Mouse (Mus musculus) heart, embryonic 14.5 days (tissue): ENCODE results near the gene Olfr1039. TPM values are rescaled to one million over a fixed set of nuclear protein-coding genes. Genes with fewer than 3 reads are reported as not detected.
"Not testable (repeated sequence)": the region's sequence is repeated elsewhere in the genome, so short reads cannot be mapped to it uniquely, and the experiment has no call there.

ENCODE experiments used
- ATAC-seq: fragments of 200-750 bp; cut with Nextera tagmentation; 2 replicates; pipeline ENCODE4 v1.8.0; 2017; ENCODE audit warnings: low read depth, moderate TSS enrichment; ENCODE audit not compliant: insufficient number of reproducible peaks, insufficient read depth, low FRiP score
- H3K27ac ChIP-seq, 2 experiments: fragments of 200-500 bp in 1 of 2; fragments of 300-500 bp in 1 of 2; sonication (generic) in 1 of 2; replicated peaks in 1 of 2; 2 replicates each; pipeline ENCODE4 v1.5.1; 2012 to 2014; ENCODE audit warnings: low read depth in 2 of 2, low read length in 2 of 2, control low read depth in 1 of 2, mild to moderate bottlenecking in 1 of 2, mixed read lengths in 1 of 2; ENCODE audit not compliant: control insufficient read depth in 1 of 2, insufficient read depth in 1 of 2
- H3K27me3 ChIP-seq: fragments of 300-500 bp; sonication (generic); 2 replicates; pipeline ENCODE4 v1.6.1; 2014; ENCODE audit warnings: mild to moderate bottlenecking, low read length, control low read depth; ENCODE audit not compliant: control insufficient read depth, insufficient read depth
- H3K36me3 ChIP-seq: fragments of 300-500 bp; sonication (generic); 2 replicates; pipeline ENCODE4 v1.6.1; 2014; ENCODE audit warnings: mild to moderate bottlenecking, control low read depth, low read length, mixed read lengths; ENCODE audit not compliant: control insufficient read depth, insufficient read depth
- H3K4me1 ChIP-seq, 2 experiments: fragments of 200-500 bp in 1 of 2; fragments of 300-500 bp in 1 of 2; sonication (generic) in 1 of 2; 2 replicates each; pipeline ENCODE4 v1.6.1; 2012 to 2014; ENCODE audit warnings: low read length in 2 of 2, control low read depth in 1 of 2, mixed read lengths in 1 of 2; ENCODE audit not compliant: control insufficient read depth in 2 of 2, insufficient read depth in 2 of 2
- H3K4me2 ChIP-seq: fragments of 300-500 bp; sonication (generic); 2 replicates; pipeline ENCODE4 v1.6.1; 2014; ENCODE audit warnings: mild to moderate bottlenecking, low read length
- H3K4me3 ChIP-seq, 2 experiments: fragments of 200-500 bp in 1 of 2; fragments of 300-500 bp in 1 of 2; sonication (generic) in 1 of 2; 2 replicates each; pipeline ENCODE4 v1.5.1; 2012 to 2014; ENCODE audit warnings: low read length in 2 of 2, mild to moderate bottlenecking in 2 of 2, control low read depth in 1 of 2, low read depth in 1 of 2, moderate library complexity in 1 of 2; ENCODE audit not compliant: control insufficient read depth in 1 of 2, insufficient read depth in 1 of 2
- H3K9ac ChIP-seq: fragments of 300-500 bp; sonication (generic); 2 replicates; pipeline ENCODE4 v1.6.1; 2014; ENCODE audit warnings: mild to moderate bottlenecking, low read length
- H3K9me3 ChIP-seq: fragments of 300-500 bp; sonication (generic); 2 replicates; pipeline ENCODE4 v1.6.1; 2016; ENCODE audit warnings: low read length, control low read depth; ENCODE audit not compliant: control insufficient read depth
- WGBS: fragments of 180-500 bp; shearing (Covaris S2); extraction: QIAGEN DNeasy Blood & Tissue Kit; methylation state at CpG from one replicate; pipeline ENCODE4 v1.1.7; 2014; 5-methylcytosine and 5-hydroxymethylcytosine counted together
- polyA plus RNA-seq: library from polyadenylated mRNA; unstranded; fragments of >200 nt; fragmentation: Nextera tagmentation; extraction: Ambion mirVana; gene quantifications from 2 replicates; pipeline ENCODE4 v1.2.1, GENCODE M21; 2014

The Olfr1039 gene
- not detected in 2 replicates for polyA plus RNA-seq

DNA sequence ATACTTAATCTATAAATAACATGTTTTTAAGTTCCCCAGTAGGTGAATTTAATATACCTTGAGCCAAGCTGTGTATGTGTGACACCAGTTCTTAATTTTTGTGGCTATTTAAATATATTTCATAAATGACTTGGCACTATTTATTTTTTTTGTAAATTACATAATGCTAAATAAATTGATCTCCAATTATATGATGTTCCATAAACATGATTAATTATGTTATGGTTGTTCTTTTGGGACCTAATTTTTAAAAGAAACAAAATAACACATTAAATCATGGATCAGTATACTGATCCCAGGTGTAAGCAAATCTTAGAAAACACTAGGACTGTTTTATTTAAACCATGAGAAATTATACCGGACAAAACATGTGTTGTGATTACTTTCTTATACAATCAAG lies at the start of gene Olfr1039:
Gene Olfr1039 (minus strand): TSS at position 101 of the 400 bp plus-strand sequence.
- H3K27me3 ChIP-seq, result no peaks in the 10 kb centered on the region
- no peaks in the 10 kb centered on the region for H3K4me1 ChIP-seq
- no peaks in the 10 kb centered on the region for H3K36me3 ChIP-seq
- H3K27ac ChIP-seq, result no peak within 1 kb of the TSS
- no peak within 1 kb of the TSS for H3K4me3 ChIP-seq
- WGBS, result 89% methylated on average over 1 of the region's 1 CpGs
- H3K9me3 ChIP-seq, result no peaks in the 10 kb centered on the region
- no peak within 1 kb of the TSS for H3K9ac ChIP-seq
- no peak within 1 kb of the TSS for H3K4me2 ChIP-seq
- no peak for ATAC-seq

DNA sequence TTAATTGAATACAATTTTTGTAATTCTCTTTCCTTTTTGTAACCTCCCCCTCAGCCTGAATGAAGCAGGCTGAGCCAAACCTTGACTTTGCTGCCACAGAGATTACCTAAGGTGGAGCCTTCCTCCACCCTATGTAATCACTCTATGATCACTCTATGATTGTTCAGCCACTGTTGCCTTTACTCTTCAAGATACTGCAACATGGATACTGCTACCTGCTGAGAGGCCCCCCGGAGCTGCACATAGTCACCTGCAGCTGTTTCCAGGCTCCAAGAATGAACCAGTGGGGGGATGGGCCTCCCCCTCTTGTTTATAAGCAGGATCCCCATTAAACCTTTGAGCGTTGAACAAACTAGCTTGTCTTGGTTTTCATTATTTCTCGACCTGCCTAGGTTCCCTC lies 44.2 kb upstream of the Olfr1039 start:
- Histone ChIP-seq H3K4me2 (no peak overlapping the region), H3K4me1 (no peaks in the 10 kb centered on the region), H3K9ac (no peak overlapping the region), H3K36me3 (no peaks in the 10 kb centered on the region), H3K4me3 (no peak overlapping the region), H3K27me3 (no peaks in the 10 kb centered on the region), H3K27ac (no peak overlapping the region), H3K9me3 (no peaks in the 10 kb centered on the region)
- WGBS, result 64% methylated on average over 3 of the region's 3 CpGs
- ATAC-seq, result no peak

GRCm38 (mm10) chr2:86177720-86178119 lies 42.0 kb upstream of the Olfr1039 start, which contains the start of gene Olfr1044:
TSS of gene Olfr1044 (minus strand) at chr2:86177820.
- H3K27me3 ChIP-seq, result no peaks in the 10 kb centered on the region
- H3K9ac ChIP-seq, result no peak within 1 kb of the TSS
- no peaks in the 10 kb centered on the region for H3K36me3 ChIP-seq
- H3K4me2 ChIP-seq, result no peak within 1 kb of the TSS
- no peaks in the 10 kb centered on the region for H3K9me3 ChIP-seq
- H3K4me3 ChIP-seq, result no peak within 1 kb of the TSS
- no peaks in the 10 kb centered on the region for H3K4me1 ChIP-seq
- no peak for ATAC-seq
- H3K27ac ChIP-seq, result no peak within 1 kb of the TSS

DNA sequence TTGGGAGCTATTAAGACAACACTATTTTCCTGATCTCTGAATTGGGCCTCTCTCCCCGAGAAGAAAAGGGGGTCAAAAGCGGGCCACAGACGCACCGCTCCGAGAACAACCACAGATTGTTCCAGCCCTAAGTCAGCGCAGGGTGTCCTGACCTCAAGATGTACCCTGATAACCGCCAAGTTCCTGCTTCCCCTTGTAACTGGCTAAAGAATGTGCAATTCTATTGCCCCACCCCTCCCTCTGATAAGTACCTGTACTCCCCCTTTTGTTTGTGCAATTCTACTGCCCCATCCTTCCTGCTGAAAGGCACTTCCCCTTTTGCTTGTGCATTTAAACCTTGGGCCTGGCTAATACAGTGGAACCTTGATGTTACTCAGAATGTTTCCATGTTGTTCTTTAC lies 39.7 kb upstream of the Olfr1039 start:
- H3K4me2 ChIP-seq, H3K36me3 ChIP-seq, H3K27ac ChIP-seq, ATAC-seq, H3K4me1 ChIP-seq, H3K9me3 ChIP-seq, H3K27me3 ChIP-seq, H3K9ac ChIP-seq, H3K4me3 ChIP-seq: not testable (repeated sequence)
- WGBS, result 75% methylated on average over 7 of the region's 7 CpGs

GRCm38 (mm10) chr2:86167422-86167821 lies 31.7 kb upstream of the Olfr1039 start, which contains the start of gene Olfr1043:
TSS of gene Olfr1043 (minus strand) at chr2:86167522.
- no peak within 1 kb of the TSS for H3K27ac ChIP-seq
- 82% methylated on average over 2 of the region's 2 CpGs for WGBS

DNA sequence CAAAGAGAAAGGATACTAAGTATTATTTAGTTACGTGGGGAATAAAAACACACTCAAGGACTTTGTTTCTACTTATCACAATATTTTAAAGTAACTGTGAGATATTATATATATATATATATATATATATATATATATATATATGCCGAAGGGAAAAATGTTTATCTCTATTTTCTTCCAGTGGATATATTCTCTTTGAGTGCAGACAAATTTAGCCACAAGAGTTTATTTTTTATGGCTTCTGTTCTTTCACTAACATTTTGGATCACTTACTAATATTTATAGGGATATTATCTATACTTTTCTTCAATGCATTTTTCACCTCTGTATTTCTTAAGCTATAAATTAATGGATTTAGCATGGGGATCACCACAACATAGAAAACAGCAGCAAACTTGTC lies 26.0 kb upstream of the Olfr1039 start, which contains the start of gene Olfr1042:
Gene Olfr1042 (minus strand): TSS at position 101 of the 400 bp plus-strand sequence.
- Histone ChIP-seq H3K36me3 (no peaks in the 10 kb centered on the region), H3K9ac (no peak within 1 kb of the TSS), H3K27ac (no peak within 1 kb of the TSS), H3K27me3 (no peaks in the 10 kb centered on the region), H3K4me3 (no peak within 1 kb of the TSS), H3K4me1 (no peaks in the 10 kb centered on the region), H3K9me3 (no peaks in the 10 kb centered on the region), H3K4me2 (no peak within 1 kb of the TSS)
- 81% methylated on average over 2 of the region's 2 CpGs for WGBS
- no peak for ATAC-seq

More at GRCm38 (mm10) chr2:86167422-86167821, 31.7 kb upstream of the Olfr1039 start, which contains the start of gene Olfr1043:
- H3K4me3 ChIP-seq, result no peak within 1 kb of the TSS
- no peaks in the 10 kb centered on the region for H3K36me3 ChIP-seq
- 0 out of 4 replicates have a peak, but pooled peaks cover 0 to 5% of the 10 kb centered on the region in 2 experiments for H3K4me1 ChIP-seq
- no peak within 1 kb of the TSS for H3K4me2 ChIP-seq
- H3K27me3 ChIP-seq, result no peaks in the 10 kb centered on the region
- no peak for ATAC-seq
- no peaks in the 10 kb centered on the region for H3K9me3 ChIP-seq
- H3K9ac ChIP-seq, result no peak within 1 kb of the TSS

DNA sequence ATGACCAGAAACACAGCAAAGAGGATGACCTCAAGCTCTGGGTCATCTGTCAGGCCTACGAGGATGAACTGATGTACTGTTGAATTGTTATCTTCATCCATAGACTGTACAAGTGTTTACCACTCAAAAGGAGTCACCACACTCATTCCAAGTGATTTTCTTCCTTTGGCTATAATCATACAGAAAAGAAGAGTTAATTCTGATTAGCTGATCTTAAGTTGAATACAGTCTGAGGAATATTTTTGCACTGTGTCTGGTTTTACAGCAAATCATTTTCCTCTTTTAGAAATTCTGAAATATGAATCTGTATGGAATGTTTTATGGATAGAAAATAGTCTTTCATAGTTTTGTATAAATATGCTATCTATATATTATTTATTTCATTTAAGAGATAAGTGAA lies 10.9 kb upstream of the Olfr1039 start, which contains the start of gene Olfr1040:
Gene Olfr1040 (minus strand): TSS at position 101 of the 400 bp plus-strand sequence.
- WGBS, result 58% methylated on average over 1 of the region's 1 CpGs
- no peaks in the 10 kb centered on the region for H3K27me3 ChIP-seq
- no peak for ATAC-seq
- no peak within 1 kb of the TSS for H3K4me2 ChIP-seq
- no peak within 1 kb of the TSS for H3K27ac ChIP-seq
- H3K4me3 ChIP-seq, result no peak within 1 kb of the TSS
- no peaks in the 10 kb centered on the region for H3K9me3 ChIP-seq
- no peaks in the 10 kb centered on the region for H3K4me1 ChIP-seq
- H3K36me3 ChIP-seq, result no peaks in the 10 kb centered on the region
- no peak within 1 kb of the TSS for H3K9ac ChIP-seq

DNA sequence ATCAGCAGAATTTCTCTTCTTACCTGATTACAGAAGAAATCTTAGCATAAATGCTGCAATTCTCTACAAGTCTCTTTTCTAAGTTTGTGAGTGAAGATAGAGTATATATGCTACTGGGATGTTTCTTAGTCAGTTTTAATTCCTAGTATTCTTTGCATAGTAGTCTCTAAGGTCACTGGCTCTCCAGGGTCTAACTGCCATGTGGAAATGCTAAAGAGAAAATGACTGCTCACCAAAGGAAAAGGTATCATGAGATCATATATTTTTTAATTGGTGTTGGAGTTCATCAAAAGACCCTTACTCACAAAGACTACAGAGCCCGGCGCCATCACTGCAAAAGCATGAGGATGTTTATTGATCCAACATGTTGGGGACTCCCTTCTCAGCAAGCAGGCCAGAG lies 48.4 kb downstream of the Olfr1039 start, which contains the start of gene Olfr1037:
Gene Olfr1037 (minus strand): TSS at position 101 of the 400 bp plus-strand sequence.
- H3K36me3 ChIP-seq, result no peaks in the 10 kb centered on the region
- no peak for ATAC-seq
- H3K4me2 ChIP-seq, result no peak within 1 kb of the TSS
- 85% methylated on average over 2 of the region's 2 CpGs for WGBS
- no peaks in the 10 kb centered on the region for H3K9me3 ChIP-seq
- H3K4me3 ChIP-seq, result no peak within 1 kb of the TSS
- no peak within 1 kb of the TSS for H3K9ac ChIP-seq
- no peaks in the 10 kb centered on the region for H3K4me1 ChIP-seq
- no peak within 1 kb of the TSS for H3K27ac ChIP-seq
- no peaks in the 10 kb centered on the region for H3K27me3 ChIP-seq
